Mouse (Mus musculus) granulocyte monocyte progenitor cell, adult 5-6 weeks (primary cell): ENCODE data around the gene Mtnr1b. TPM values are rescaled to one million over a fixed set of nuclear protein-coding genes. Genes with fewer than 3 reads are reported as not detected.

ENCODE experiments used
- ATAC-seq: replicated peaks from 2 replicates; pipeline ENCODE4 v1.8.0; 2016; ENCODE audit warnings: mild to moderate bottlenecking, moderate TSS enrichment, inconsistent platforms; ENCODE audit not compliant: poor library complexity, severe bottlenecking
- total RNA-seq, 2 experiments: library from RNA; stranded (forward) in 1 of 2; stranded (reverse) in 1 of 2; fragments of 200-712, 200-1000 nt in 1 of 2; fragments of >200 nt in 1 of 2; fragmentation: Nextera tagmentation in 1 of 2; gene quantifications; 2 replicates each; pipeline ENCODE4 v1.2.3; 2014 to 2017

The Mtnr1b gene
- total RNA-seq, 2 experiments from 2014 or later: not detected

DNA sequence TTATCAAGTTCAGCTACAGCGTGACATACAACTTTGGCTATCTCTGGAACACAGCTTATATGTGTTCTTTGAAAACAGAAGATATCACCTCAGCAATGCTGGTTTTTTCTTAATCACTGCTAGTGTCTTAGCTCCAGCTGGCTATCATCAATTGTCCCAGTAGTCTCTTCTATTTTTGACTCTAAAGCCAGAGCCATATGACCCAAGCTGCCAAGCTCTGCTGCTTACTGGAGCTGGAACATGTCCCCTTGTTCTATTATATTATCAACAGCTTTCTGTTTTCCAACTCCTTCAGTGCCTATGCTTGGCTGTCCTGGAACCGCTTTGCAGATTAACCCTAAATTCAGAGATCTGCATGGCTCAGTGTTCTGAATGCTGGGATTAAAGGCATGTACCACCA, 70.1 kb downstream of the Mtnr1b start:
- ATAC-seq: no peak

DNA sequence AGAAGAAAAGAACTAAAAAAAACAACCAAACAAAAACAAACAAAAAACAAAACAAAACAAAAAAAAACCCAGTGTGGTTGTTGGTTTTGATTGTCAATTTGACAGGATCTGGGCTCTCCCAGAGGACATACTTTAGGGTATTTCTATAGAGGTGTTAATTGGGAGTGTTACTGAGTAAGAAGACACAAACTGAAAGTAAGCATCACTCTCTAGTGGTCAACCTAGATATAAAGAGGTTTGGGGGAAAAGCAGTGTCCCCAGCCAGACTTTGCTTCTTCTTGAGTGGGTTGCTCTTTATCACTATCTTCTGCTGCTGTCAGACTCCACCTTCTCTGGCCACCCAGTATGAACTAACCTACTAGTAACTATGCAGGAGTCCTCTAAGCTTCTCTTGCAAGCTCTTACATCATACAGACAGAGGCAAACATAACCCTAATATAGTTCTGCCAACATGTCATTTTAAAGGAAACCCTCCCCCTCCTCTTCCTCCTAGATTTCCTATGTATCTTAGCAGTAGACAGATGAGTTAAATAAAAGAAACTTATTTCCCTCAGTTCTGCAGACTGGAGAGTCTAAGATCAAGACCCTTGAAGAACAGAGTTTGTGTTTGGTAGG, 71.8 kb downstream of the Mtnr1b start:
- ATAC-seq: no peak

DNA sequence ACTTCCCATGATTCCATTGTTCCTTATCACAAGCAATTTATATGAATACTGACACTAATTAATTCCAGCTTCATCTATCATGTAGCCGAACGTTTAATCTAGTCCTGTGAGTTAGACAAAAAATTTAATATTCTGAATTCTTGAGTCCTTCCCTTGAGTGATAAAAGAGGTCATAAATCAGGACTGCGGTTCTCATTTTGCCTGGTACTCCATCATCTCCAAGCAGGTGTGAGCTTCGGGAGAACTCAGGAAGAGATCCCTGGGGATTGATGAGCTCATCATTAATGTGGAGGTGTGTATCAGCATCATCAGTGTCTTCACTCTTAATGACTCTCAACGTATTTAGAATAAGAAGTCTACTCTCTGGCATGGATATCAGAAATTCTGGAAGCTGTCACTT, 74.0 kb downstream of the Mtnr1b start:
- no peak for ATAC-seq

DNA sequence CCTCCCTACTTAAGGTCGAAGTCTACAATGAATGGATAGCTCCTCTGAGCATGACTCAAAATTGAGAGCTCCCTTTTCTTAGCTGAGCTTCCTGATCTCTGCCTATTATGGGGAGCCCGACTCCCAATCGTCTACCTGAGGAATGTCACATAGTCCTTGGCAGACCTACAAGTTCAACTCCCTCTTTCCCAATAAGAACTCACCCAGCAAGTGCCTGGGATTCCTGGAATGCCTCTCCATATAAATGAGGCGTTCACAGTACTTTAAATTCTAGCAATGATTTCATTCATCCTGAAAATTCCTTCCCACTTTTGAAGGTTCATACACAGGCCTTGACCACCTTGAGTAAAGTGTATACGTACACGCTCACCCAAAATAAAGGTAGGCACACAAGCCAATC, 79.9 kb downstream of the Mtnr1b start:
- ATAC-seq: no peak

- no peak for ATAC-seq
Measured at GRCm38 (mm10) chr9:15792076-15792475, 82.3 kb downstream of the Mtnr1b start.

DNA sequence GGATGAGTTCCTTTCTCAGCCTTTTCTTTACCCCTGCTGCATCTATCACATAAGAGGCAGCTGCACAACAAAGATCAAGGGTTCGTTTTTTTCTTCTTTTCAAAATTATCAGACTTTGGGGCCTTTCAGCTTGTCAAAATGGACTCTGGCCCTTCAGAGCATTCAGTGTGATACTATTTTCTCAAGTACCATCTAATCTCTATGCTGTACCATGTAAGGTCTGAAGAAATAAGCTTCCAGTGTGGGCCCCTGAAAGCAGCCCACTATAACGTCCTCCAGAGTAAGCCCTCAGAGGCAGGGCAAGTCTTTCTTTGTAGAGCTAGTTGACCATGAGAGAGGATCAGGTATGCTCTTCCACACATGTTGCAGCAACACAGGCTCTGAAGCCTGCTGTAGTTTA, 87.7 kb downstream of the Mtnr1b start:
- no peak for ATAC-seq

- ATAC-seq: no peak
Measured at GRCm38 (mm10) chr9:15786192-15786591, 88.2 kb downstream of the Mtnr1b start.

- ATAC-seq: no peak
Measured at GRCm38 (mm10) chr9:15781936-15782335, 92.4 kb downstream of the Mtnr1b start.

- ATAC-seq: no peak
Measured at GRCm38 (mm10) chr9:15774911-15775310, 99.4 kb downstream of the Mtnr1b start.

Other genes with a start within 250 kb of the Mtnr1b start
- gene Deup1, start 246.6 kb downstream of the Mtnr1b start, total RNA-seq (2014; fragmentation: Nextera tagmentation): not detected in 2 replicates
- not detected in 2 replicates for gene Deup1, start 246.6 kb downstream of the Mtnr1b start, total RNA-seq (2017)
- gene Slc36a4, start 164.8 kb downstream of the Mtnr1b start, total RNA-seq (2014; fragmentation: Nextera tagmentation): 11.8 and 12.1 TPM in 2 replicates
- gene Slc36a4, start 164.8 kb downstream of the Mtnr1b start, total RNA-seq (2017): 9.7 and 14.3 TPM in 2 replicates